Mouse (Mus musculus): Measurements from ENCODE around the gene Tlnrd1. TPM values are rescaled to one million over a fixed set of nuclear protein-coding genes. Genes with fewer than 3 reads are reported as not detected.

Gene Tlnrd1
- total and polyA plus RNA-seq, 3 experiments = 7.5 to 18.0 TPM; not detected in 1

DNA sequence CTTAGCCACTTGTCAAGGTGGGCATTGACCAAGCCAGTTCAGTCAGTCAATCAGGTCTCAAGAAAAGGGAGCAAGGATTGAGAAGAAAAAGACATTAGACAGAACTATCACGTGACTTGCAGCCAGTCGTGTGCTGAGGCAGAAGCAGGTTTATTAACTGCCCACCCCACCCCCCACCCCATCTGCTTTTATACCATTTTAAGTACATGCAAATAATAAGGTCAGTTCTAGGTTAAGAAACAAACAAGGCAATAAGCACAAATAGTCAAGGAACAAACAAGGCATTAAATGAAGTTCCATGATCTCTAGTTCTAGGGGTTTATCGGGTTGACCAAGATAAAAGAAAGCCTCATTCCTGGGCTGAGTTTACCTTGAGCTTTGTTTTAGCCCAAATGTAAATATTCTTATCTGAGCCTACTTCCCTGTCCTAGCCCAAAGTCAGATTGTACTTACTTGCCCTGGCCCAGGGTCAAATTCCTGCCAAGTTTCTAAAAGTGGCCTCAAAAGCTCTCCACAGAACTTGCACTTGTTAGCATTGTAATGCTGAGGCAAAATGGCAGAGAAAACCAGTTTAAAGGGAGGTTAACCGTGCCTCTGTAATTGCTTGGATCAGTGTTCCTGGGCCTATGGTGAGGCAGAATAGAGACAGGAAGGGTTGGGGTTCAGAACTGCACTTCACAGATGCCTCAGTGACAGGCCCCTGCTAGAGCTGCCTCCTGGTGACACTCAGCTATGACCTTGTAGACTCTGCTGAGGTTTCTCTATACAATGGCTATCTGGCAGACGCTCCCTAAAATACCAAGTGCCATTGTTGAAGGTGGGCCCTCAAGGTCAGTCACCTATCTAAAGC, 18.4 kb upstream of the Tlnrd1 start:
- no peak overlapping the region for H3K27ac ChIP-seq (ENCODE audit: control insufficient read depth, low read depth, low read length)
- H3K27me3 ChIP-seq (ENCODE audit: control insufficient read depth in 1 of 2, insufficient read depth in 2 of 2, low read length in 2 of 2) = no peaks in the 10 kb centered on the region
- no peak for TF ChIP-seq ZMIZ1 (IDR thresholded peaks at IDR 0.05; ENCODE audit: low read depth, low read length)
- TF ChIP-seq GATA1 (IDR thresholded peaks at IDR 0.05; ENCODE audit: low read depth, low read length) = peak; percentile 52; the same call in 1 of the 2 replicates
- TF ChIP-seq EP300 (IDR thresholded peaks at IDR 0.05; ENCODE audit: low read depth in 1 of 2, low read length in 2 of 2) = peak; percentile 6 to 23; a peak in 2 of 4 replicates
- peaks cover 4 to 10% of the 10 kb centered on the region in 2 experiments for H3K36me3 ChIP-seq (ENCODE audit: control insufficient read depth in 1 of 2, insufficient read depth in 2 of 2, low read length in 2 of 2)
- H3K4me1 ChIP-seq (ENCODE audit: control insufficient read depth in 1 of 2, insufficient read depth in 2 of 2, low read length in 2 of 2) = peaks cover 7 to 18% of the 10 kb centered on the region in 2 experiments
- no peaks in the 10 kb centered on the region for H3K9me3 ChIP-seq (replicated peaks; ENCODE audit: insufficient read depth, low read length)
- H3K9ac ChIP-seq (ENCODE audit: control insufficient read depth, low read depth, low read length, poor library complexity, severe bottlenecking) = no peak overlapping the region
- H3K79me2 ChIP-seq (ENCODE audit: control insufficient read depth, insufficient read depth, low read length, poor library complexity) = no peaks in the 10 kb centered on the region; the same call in 1 of the 2 replicates
- H3K4me3 ChIP-seq (ENCODE audit: control insufficient read depth in 1 of 2, insufficient read depth in 1 of 2, low read depth in 2 of 2, low read length in 2 of 2) = no peak overlapping the region
- DNase-seq (ENCODE audit: low read depth, low spot score) = no peak

DNA sequence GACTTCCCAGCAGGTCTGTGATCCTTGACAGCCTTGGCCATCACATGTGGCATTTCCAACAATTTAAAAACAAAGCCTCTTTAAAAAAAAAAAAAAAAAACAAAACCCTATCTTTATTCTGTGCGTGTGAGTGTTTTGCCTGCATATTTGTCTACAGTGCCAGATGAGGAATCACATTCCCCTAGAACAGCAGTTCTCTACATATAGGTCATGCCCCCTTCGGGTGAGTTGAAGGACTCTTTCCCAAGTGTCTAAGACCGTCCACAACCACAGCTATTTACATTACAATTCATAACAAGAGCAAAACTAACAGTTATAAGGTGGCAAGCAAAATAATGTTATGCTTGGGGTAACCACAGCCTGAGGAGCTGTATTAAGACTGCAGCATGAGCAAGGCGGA, 17.3 kb upstream of the Tlnrd1 start:
- no peaks in the 10 kb centered on the region for H3K27me3 ChIP-seq (ENCODE audit: control insufficient read depth in 1 of 2, insufficient read depth in 2 of 2, low read length in 2 of 2)

DNA sequence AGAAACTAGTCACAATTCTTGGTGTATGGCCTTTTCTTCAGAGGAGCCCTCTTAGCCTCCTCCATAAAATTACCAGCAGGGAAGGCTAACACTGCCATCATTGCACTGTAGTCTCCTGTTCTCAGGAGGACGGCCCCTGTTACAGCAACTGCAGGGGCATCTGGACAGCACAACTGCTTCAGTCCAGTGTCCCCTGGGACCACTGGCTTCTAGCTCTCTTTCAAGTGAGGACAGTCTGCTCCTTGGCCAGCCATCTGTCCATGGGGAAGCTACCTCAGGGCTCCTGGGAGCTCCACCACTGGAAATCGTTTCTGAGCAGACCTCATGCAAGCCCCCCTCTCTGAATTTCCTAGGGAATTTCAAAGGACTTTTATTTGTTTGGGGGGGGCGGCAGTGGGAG, 16.4 kb upstream of the Tlnrd1 start:
- Histone ChIP-seq H3K27ac (ENCODE audit: control insufficient read depth, low read depth, low read length) (no peak overlapping the region), H3K36me3 (ENCODE audit: control insufficient read depth in 1 of 2, insufficient read depth in 2 of 2, low read length in 2 of 2) (peaks cover 7 to 27% of the 10 kb centered on the region in 2 experiments), H3K9me3 (replicated peaks; ENCODE audit: insufficient read depth, low read length) (no peaks in the 10 kb centered on the region), H3K9ac (ENCODE audit: control insufficient read depth, low read depth, low read length, poor library complexity, severe bottlenecking) (no peak overlapping the region), H3K79me2 (ENCODE audit: control insufficient read depth, insufficient read depth, low read length, poor library complexity) (peaks cover under 1% of the 10 kb centered on the region; the same call in 1 of the 2 replicates), H3K27me3 (ENCODE audit: control insufficient read depth in 1 of 2, insufficient read depth in 2 of 2, low read length in 2 of 2) (no peaks in the 10 kb centered on the region), H3K4me3 (ENCODE audit: control insufficient read depth in 1 of 2, insufficient read depth in 1 of 2, low read depth in 2 of 2, low read length in 2 of 2) (no peak overlapping the region), H3K4me1 (ENCODE audit: control insufficient read depth in 1 of 2, insufficient read depth in 2 of 2, low read length in 2 of 2) (peaks cover 17 to 29% of the 10 kb centered on the region in 2 experiments)
- TF ChIP-seq USF2 (IDR thresholded peaks at IDR 0.05; ENCODE audit: borderline replicate concordance in 1 of 2, insufficient read depth in 1 of 2, low read depth in 1 of 2, low read length in 2 of 2) (no peak), GATA1 (IDR thresholded peaks at IDR 0.05; ENCODE audit: low read depth, low read length) (no peak), HCFC1 (IDR thresholded peaks at IDR 0.05; ENCODE audit: low read depth, low read length) (no peak), ZNF384 (IDR thresholded peaks at IDR 0.05; ENCODE audit: low read depth, low read length) (no peak), MEF2A (IDR thresholded peaks at IDR 0.05; ENCODE audit: extremely low read depth, insufficient replicate concordance, low read depth, low read length, poor library complexity, severe bottlenecking) (no peak), KAT2A (conservative IDR thresholded peaks at IDR 0.05; ENCODE audit: low read depth, low read length) (no peak), ETS1 (IDR thresholded peaks at IDR 0.05; ENCODE audit: low read depth, low read length) (no peak), CTCF (IDR thresholded peaks at IDR 0.05 in 2 of 3, conservative IDR thresholded peaks at IDR 0.05 in 1 of 3; ENCODE audit: control insufficient read depth in 1 of 3, insufficient read depth in 1 of 3, low read depth in 2 of 3, low read length in 3 of 3, poor library complexity in 1 of 3, severe bottlenecking in 1 of 3) (no peak), MYB (IDR thresholded peaks at IDR 0.05; ENCODE audit: low read depth, low read length) (no peak), CHD2 (IDR thresholded peaks at IDR 0.05; ENCODE audit: low read length) (no peak), TBP (IDR thresholded peaks at IDR 0.05; ENCODE audit: low read depth, low read length) (no peak), ZC3H11A (IDR thresholded peaks at IDR 0.05; ENCODE audit: low read depth, low read length) (no peak), MYC (IDR thresholded peaks at IDR 0.05; ENCODE audit: low read depth, low read length) (no peak), RAD21 (IDR thresholded peaks at IDR 0.05; ENCODE audit: low read depth, low read length) (no peak), POLR2AphosphoS2 (IDR thresholded peaks at IDR 0.05; ENCODE audit: low read length) (no peak), POLR2AphosphoS5 (IDR thresholded peaks at IDR 0.05; ENCODE audit: borderline replicate concordance, low read depth, low read length) (no peak), ELF1 (IDR thresholded peaks at IDR 0.05; ENCODE audit: low read depth, low read length) (no peak), ZMIZ1 (IDR thresholded peaks at IDR 0.05; ENCODE audit: low read depth, low read length) (no peak)
- DNase-seq (ENCODE audit: low read depth, low spot score) = no peak

More for the DNA sequence above, 17.3 kb upstream of the Tlnrd1 start:
- no peak for DNase-seq (ENCODE audit: low read depth, low spot score)
- H3K4me3 ChIP-seq (ENCODE audit: control insufficient read depth in 1 of 2, insufficient read depth in 1 of 2, low read depth in 2 of 2, low read length in 2 of 2) = no peak overlapping the region
- TF ChIP-seq MAFK (IDR thresholded peaks at IDR 0.05; ENCODE audit: borderline replicate concordance, low read depth, low read length) = no peak
- TF ChIP-seq POLR2AphosphoS5 (IDR thresholded peaks at IDR 0.05; ENCODE audit: borderline replicate concordance, low read depth, low read length) = no peak
- no peak for TF ChIP-seq HCFC1 (IDR thresholded peaks at IDR 0.05; ENCODE audit: low read depth, low read length)
- H3K79me2 ChIP-seq (ENCODE audit: control insufficient read depth, insufficient read depth, low read length, poor library complexity) = no peaks in the 10 kb centered on the region; the same call in 1 of the 2 replicates
- H3K27ac ChIP-seq (ENCODE audit: control insufficient read depth, low read depth, low read length) = no peak overlapping the region
- H3K36me3 ChIP-seq (ENCODE audit: control insufficient read depth in 1 of 2, insufficient read depth in 2 of 2, low read length in 2 of 2) = peaks cover 7 to 19% of the 10 kb centered on the region in 2 experiments
- H3K4me1 ChIP-seq (ENCODE audit: control insufficient read depth in 1 of 2, insufficient read depth in 2 of 2, low read length in 2 of 2) = peaks cover 11 to 25% of the 10 kb centered on the region in 2 experiments
- H3K9ac ChIP-seq (ENCODE audit: control insufficient read depth, low read depth, low read length, poor library complexity, severe bottlenecking) = no peak overlapping the region
- H3K9me3 ChIP-seq (replicated peaks; ENCODE audit: insufficient read depth, low read length) = no peaks in the 10 kb centered on the region

All from MEL (cell line).